Mouse (Mus musculus) urinary bladder, postnatal 25 days (tissue): ENCODE data around the gene Inha.
A peak's percentile ranks its signal among the peaks of the same experiment; 100 is the strongest.

Experiments
- DNase-seq: peaks from one replicate; pipeline ENCODE4 v3.0.0; 2022; ENCODE audit warnings: low spot score

The Inha gene

GRCm38 (mm10) chr1:75490785-75491551 is 15.9 kb upstream of the Inha start:
- no peak for DNase-seq

- no peak for DNase-seq
Measured at GRCm38 (mm10) chr1:75492579-75493170, 14.2 kb upstream of the Inha start.

- DNase-seq: peak; percentile 33
Measured at GRCm38 (mm10) chr1:75494878-75495548, 11.9 kb upstream of the Inha start.

- no peak for DNase-seq
Measured at GRCm38 (mm10) chr1:75498897-75499296, 8.0 kb upstream of the Inha start.

- DNase-seq: no peak
Measured at GRCm38 (mm10) chr1:75499441-75499840, 7.4 kb upstream of the Inha start.

GRCm38 (mm10) chr1:75501905-75502304 is 5.0 kb upstream of the Inha start:
- DNase-seq: no peak

- no peak for DNase-seq
Measured at GRCm38 (mm10) chr1:75502945-75503650, 3.8 kb upstream of the Inha start.

GRCm38 (mm10) chr1:75503651-75503980 is 3.3 kb upstream of the Inha start:
- no peak for DNase-seq

- no peak for DNase-seq
Measured at GRCm38 (mm10) chr1:75504256-75505045, 2.4 kb upstream of the Inha start.

GRCm38 (mm10) chr1:75505159-75505955 is 1.5 kb upstream of the Inha start:
- peak; percentile 61 for DNase-seq

GRCm38 (mm10) chr1:75505956-75506831 is 683 bp upstream of the Inha start, which contains the start of gene Obsl1:
TSS of gene Obsl1 (minus strand) at chr1:75506452.
- DNase-seq: peak; percentile 57

GRCm38 (mm10) chr1:75509586-75509985 is 2.7 kb downstream of the Inha start:
- DNase-seq: no peak

GRCm38 (mm10) chr1:75510154-75510553 is 3.3 kb downstream of the Inha start:
- no peak for DNase-seq

GRCm38 (mm10) chr1:75511437-75512210 is 4.7 kb downstream of the Inha start:
- DNase-seq: no peak

GRCm38 (mm10) chr1:75512550-75512949 is 5.7 kb downstream of the Inha start:
- DNase-seq: no peak

GRCm38 (mm10) chr1:75516703-75517380 is 10.0 kb downstream of the Inha start:
- DNase-seq: no peak

GRCm38 (mm10) chr1:75517984-75518383 is 11.1 kb downstream of the Inha start:
- no peak for DNase-seq

- no peak for DNase-seq
Measured at GRCm38 (mm10) chr1:75518427-75518826, 11.6 kb downstream of the Inha start.

- no peak for DNase-seq
Measured at GRCm38 (mm10) chr1:75519576-75519975, 12.7 kb downstream of the Inha start.
